Mouse (Mus musculus): ENCODE measurements at regions not wholly inside any gene's neighbourhood (a gene's known extent, or its start where the extent isn't known, plus 50 kb on each side); places are given as distances from the start of the nearest gene placed in this dataset.
A peak's percentile ranks its signal among the peaks of the same experiment; 100 is the strongest.

DNA sequence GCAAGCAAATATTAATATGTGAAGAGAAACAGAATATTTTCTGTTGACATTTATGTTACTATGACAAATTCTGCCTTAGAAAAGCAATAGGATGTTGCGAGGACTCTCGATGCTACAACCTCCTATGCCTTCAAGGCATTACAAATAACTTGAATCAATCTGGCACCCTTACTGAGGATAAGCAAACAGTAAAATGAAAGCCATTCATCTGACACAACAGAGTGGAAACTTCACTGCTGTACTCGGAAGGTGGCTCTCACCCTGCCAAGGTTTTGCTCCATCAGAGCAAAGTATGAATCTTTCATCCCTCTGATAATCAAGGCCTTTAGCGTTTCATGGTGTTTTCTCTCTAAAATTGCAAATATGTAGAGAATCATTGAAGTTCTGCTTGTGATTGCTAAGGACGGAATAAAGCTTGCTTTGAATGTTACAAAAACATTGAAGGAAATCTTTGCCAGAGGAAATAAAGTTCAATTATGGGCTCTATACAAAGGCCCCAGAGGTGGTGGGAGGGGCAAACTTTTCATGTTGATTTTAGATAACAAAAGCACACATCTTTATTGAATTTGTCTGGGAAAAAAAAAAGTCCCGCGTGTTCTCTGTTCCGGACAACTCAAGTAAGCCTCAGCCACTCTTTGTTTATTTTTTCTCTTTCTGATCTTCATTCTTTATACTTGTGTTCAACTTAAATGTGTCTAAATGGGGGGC lies 56.3 kb upstream of the Frg1 start:
- Histone ChIP-seq H3K9me3 (replicated peaks; ENCODE audit: low read length) (no peaks in the 10 kb centered on the region), H3K4me3 (replicated peaks in 1 of 3; ENCODE audit: low read depth in 2 of 3, low read length in 2 of 3, poor library complexity in 1 of 3) (no peak overlapping the region), H3K4me2 (ENCODE audit: insufficient read depth, low read depth, poor library complexity, severe bottlenecking) (no peak overlapping the region), H3K27ac (ENCODE audit: insufficient read depth, low read depth) (no peak overlapping the region), H3K4me1 (ENCODE audit: control insufficient read depth in 1 of 2, insufficient read depth in 2 of 2) (no peaks in the 10 kb centered on the region), H3K79me2 (replicated peaks; ENCODE audit: control insufficient read depth, extremely low read depth, insufficient read depth, poor library complexity, severe bottlenecking) (no peaks in the 10 kb centered on the region), H3K36me3 (replicated peaks in 1 of 2; ENCODE audit: control insufficient read depth in 1 of 2, insufficient read depth in 1 of 2, low read length in 1 of 2) (no peaks in the 10 kb centered on the region), H3K9ac (ENCODE audit: insufficient read depth, low read depth) (no peak overlapping the region), H3K27me3 (replicated peaks) (no peaks in the 10 kb centered on the region)
- dilution Hi-C loops (cut with MboI; ENCODE audit: extremely low pct_ligation_motif_present, extremely low pct_unique_long_range_greater_than_20kb, low sequenced_read_pairs) (no loop called here), in situ Hi-C loops (cut with MboI; ENCODE audit: low pct_ligation_motif_present, low pct_unique_long_range_greater_than_20kb, low sequenced_read_pairs) (no loop called here)
- no peak for DNase-seq (ENCODE audit: extremely low read depth)
- TF ChIP-seq GABPA (IDR thresholded peaks at IDR 0.05; ENCODE audit: insufficient replicate concordance, low read depth, low read length) (no peak), JUN (IDR thresholded peaks at IDR 0.05; ENCODE audit: insufficient read depth, low read depth, low read length) (no peak), MYC (IDR thresholded peaks at IDR 0.05; ENCODE audit: low read depth, low read length) (no peak), ZC3H11A (IDR thresholded peaks at IDR 0.05; ENCODE audit: low read depth, low read length) (no peak), ZKSCAN1 (IDR thresholded peaks at IDR 0.05; ENCODE audit: borderline replicate concordance, low read depth, low read length) (no peak), BHLHE40 (IDR thresholded peaks at IDR 0.05; ENCODE audit: low read depth, low read length) (no peak), PAX5 (IDR thresholded peaks at IDR 0.05; ENCODE audit: low read length) (no peak), MAX (IDR thresholded peaks at IDR 0.05; ENCODE audit: low read length) (no peak), SIN3A (IDR thresholded peaks at IDR 0.05; ENCODE audit: low read length) (no peak), EP300 (IDR thresholded peaks at IDR 0.05; ENCODE audit: low read length) (no peak), UBTF (IDR thresholded peaks at IDR 0.05; ENCODE audit: low read depth, low read length) (no peak)

GRCm38 (mm10) chr8:41472233-41472632 lies 55.4 kb upstream of the Frg1 start:
- no peaks in the 10 kb centered on the region for H3K79me2 ChIP-seq (replicated peaks; ENCODE audit: control insufficient read depth, extremely low read depth, insufficient read depth, poor library complexity, severe bottlenecking)
- in situ Hi-C loops (cut with MboI; ENCODE audit: low pct_ligation_motif_present, low pct_unique_long_range_greater_than_20kb, low sequenced_read_pairs), result no loop called here
- H3K27ac ChIP-seq (ENCODE audit: insufficient read depth, low read depth), result no peak overlapping the region
- no peak for DNase-seq (ENCODE audit: extremely low read depth)
- H3K9me3 ChIP-seq (replicated peaks; ENCODE audit: low read length), result no peaks in the 10 kb centered on the region
- TF ChIP-seq MAFK (IDR thresholded peaks at IDR 0.05; ENCODE audit: insufficient replicate concordance, low read length) (peak; percentile 93), IRF4 (IDR thresholded peaks at IDR 0.05; ENCODE audit: low read depth, low read length) (no peak)
- no peak overlapping the region for H3K9ac ChIP-seq (ENCODE audit: insufficient read depth, low read depth)
- dilution Hi-C loops (cut with MboI; ENCODE audit: extremely low pct_ligation_motif_present, extremely low pct_unique_long_range_greater_than_20kb, low sequenced_read_pairs), result no loop called here
- no peaks in the 10 kb centered on the region for H3K36me3 ChIP-seq (replicated peaks in 1 of 2; ENCODE audit: control insufficient read depth in 1 of 2, insufficient read depth in 1 of 2, low read length in 1 of 2)
- no peak overlapping the region for H3K4me3 ChIP-seq (replicated peaks in 1 of 3; ENCODE audit: low read depth in 2 of 3, low read length in 2 of 3, poor library complexity in 1 of 3)
- H3K27me3 ChIP-seq (replicated peaks), result no peaks in the 10 kb centered on the region
- no peaks in the 10 kb centered on the region for H3K4me1 ChIP-seq (ENCODE audit: control insufficient read depth in 1 of 2, insufficient read depth in 2 of 2)
- no peak overlapping the region for H3K4me2 ChIP-seq (ENCODE audit: insufficient read depth, low read depth, poor library complexity, severe bottlenecking)

Data from CH12.LX (cell line).